Comparison of ENCODE assay signal across 30 mouse cellular contexts in the genomic region with DNA sequence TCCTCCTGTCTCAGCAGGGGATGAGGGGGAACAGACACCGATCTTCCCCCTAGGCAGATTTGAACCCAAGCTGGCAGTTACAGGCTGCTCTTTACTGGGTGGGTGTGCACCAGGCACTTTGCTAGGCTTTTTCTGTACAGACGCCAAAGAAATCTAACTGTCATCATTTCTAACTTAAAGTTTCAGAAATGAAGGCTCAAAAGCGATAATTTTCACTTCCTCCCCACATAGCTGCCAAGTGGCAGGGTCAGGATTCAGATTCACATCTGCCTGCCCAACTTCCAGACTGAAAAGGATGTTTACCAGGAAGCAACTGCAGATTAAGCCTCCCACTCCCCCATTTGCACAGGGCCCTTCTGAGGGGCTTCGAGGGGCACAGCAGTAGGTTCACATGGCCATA. TPM values are rescaled to one million over a fixed set of nuclear protein-coding genes. Genes with fewer than 3 reads are reported as not detected.
DNase-seq lines count a peak whose midpoint lies in the region; ATAC-seq and TF ChIP-seq lines count a peak whose summit lies in the region.
"Had no signal": no experiment of that assay in that cellular context is flagged by ENCODE, and none has a peak within 500 bp of the region (broad histone marks: within the 10 kb centered on the region; RNA-seq: fewer than 3 reads in every experiment).

No protein-coding gene starts in this region.

- DNase-seq in frontal cortex, adult 2 months (ENCODE audit: extremely low spot score in 1 of 2, low spot score in 1 of 2) = no peak
- peak; percentile 22 for DNase-seq in liver, adult 2 months (ENCODE audit: extremely low read depth, low read depth, low spot score)
- peak; percentile 1 for DNase-seq in thymus, postnatal 14 days
- no peak for DNase-seq in thymus, adult 18-20 months
- DNase-seq in kidney, adult 8-10 months = no peak
- DNase-seq: adrenal gland, postnatal 10 days; cerebellum, adult 2 months; cerebellum, postnatal 14 days; gastrocnemius, postnatal 10 days; heart, postnatal 4 days; kidney, adult 2 months; kidney, postnatal 4 days; liver; lung, adult 18-20 months; lung, postnatal 4 days; midbrain, embryonic 14.5 days; right cerebral cortex, adult 18-20 months; spleen, adult 18-20 months; thymus, postnatal 36 days had no signal

- peak overlapping the region; percentile 22; the same call in 1 of the 2 replicates for H3K27ac ChIP-seq in liver, adult 2 months (replicated peaks; ENCODE audit: insufficient read depth, low read depth, low read length)
- no peak overlapping the region for H3K27ac ChIP-seq in liver, embryonic 12.5 days
- H3K27ac ChIP-seq: heart, embryonic 10.5 days; hindbrain, embryonic 13.5 days; kidney, postnatal 0 days had no signal

- peaks cover 6% of the 10 kb centered on the region; the same call in 1 of the 2 replicates for H3K4me1 ChIP-seq in liver, adult 2 months (ENCODE audit: control insufficient read depth, insufficient read depth, low read length)
- H3K4me1 ChIP-seq in liver, embryonic 12.5 days = peaks cover 37% of the 10 kb centered on the region

- H3K4me3 ChIP-seq in liver, adult 2 months (ENCODE audit: insufficient read depth, low read depth, low read length) = no peak overlapping the region
- H3K4me3 ChIP-seq in liver, embryonic 12.5 days = no peak overlapping the region
- H3K4me3 ChIP-seq: erythroblast, embryonic 14.5 days; heart, embryonic 10.5 days; hindbrain, embryonic 13.5 days had no signal

- H3K36me3 ChIP-seq in liver, adult 2 months (ENCODE audit: control insufficient read depth, insufficient read depth, low read length) = no peaks in the 10 kb centered on the region
- no peaks in the 10 kb centered on the region for H3K36me3 ChIP-seq in liver, embryonic 12.5 days
- H3K36me3 ChIP-seq: heart, embryonic 10.5 days; hindbrain, embryonic 13.5 days had no signal

- WGBS in liver, adult 2 months = 68% methylated on average over 4 of the region's 4 CpGs
- WGBS in liver, embryonic 12.5 days (ENCODE audit: insufficient replicate concordance) = 45% methylated on average over 4 of the region's 4 CpGs

- no peak for TF ChIP-seq CTCF in liver, adult 2 months (IDR thresholded peaks at IDR 0.05; ENCODE audit: low read depth, low read length)

- no peaks in the 10 kb centered on the region for H3K9me3 ChIP-seq in liver, embryonic 12.5 days (replicated peaks)
- H3K9me3 ChIP-seq: heart, embryonic 10.5 days; hindbrain, embryonic 13.5 days had no signal

- H3K9ac ChIP-seq in liver, adult 2 months (ENCODE audit: low read depth, low read length) = no peak overlapping the region
- H3K9ac ChIP-seq in liver, embryonic 12.5 days = no peak overlapping the region
- H3K9ac ChIP-seq: hindbrain, embryonic 13.5 days had no signal

- no peak overlapping the region for H3K4me2 ChIP-seq in liver, embryonic 12.5 days
- H3K4me2 ChIP-seq: hindbrain, embryonic 13.5 days had no signal

- no peaks in the 10 kb centered on the region for H3K79me2 ChIP-seq in liver, adult 2 months (ENCODE audit: control insufficient read depth, insufficient read depth, low read length)

- no peak for TF ChIP-seq POLR2A in liver, adult 2 months (IDR thresholded peaks at IDR 0.05; ENCODE audit: extremely low read depth, insufficient read depth, low read length)

- peak; percentile 47; the same call in 1 of the 2 replicates for ATAC-seq in frontal cortex, adult (ENCODE audit: low TSS enrichment)
- no peak for ATAC-seq in liver, embryonic 12.5 days
- no peak for ATAC-seq in cerebellum, adult (ENCODE audit: insufficient number of reproducible peaks, low FRiP score, low TSS enrichment)
- ATAC-seq: forebrain, embryonic 16.5 days; lung, postnatal 0 days; Patski had no signal

- H3K27me3 ChIP-seq in liver, adult 2 months (ENCODE audit: control insufficient read depth, insufficient read depth, low read length) = no peaks in the 10 kb centered on the region
- H3K27me3 ChIP-seq in liver, embryonic 12.5 days (replicated peaks) = no peaks in the 10 kb centered on the region
- H3K27me3 ChIP-seq: CH12.LX; hindbrain, embryonic 13.5 days had no signal

RNA-seq across cellular contexts. Expression of a gene that starts 57.6 kb away (rescaled TPM):
- polyA plus RNA-seq in frontal cortex, adult 2 months (2012; rRNA removed) = 5.5 and 5.7 TPM in 2 replicates
- 156 and 189 TPM in 2 replicates for total RNA-seq in liver, adult 2 months (2014; rRNA removed)
- 21.4 and 31.5 TPM in 2 replicates for polyA plus RNA-seq in liver, adult 2 months (2012; rRNA removed)
- polyA plus RNA-seq in liver, embryonic 12.5 days (2016; fragmentation: Nextera tagmentation; extraction: Ambion mirVana) = 14.5 and 14.7 TPM in 2 replicates

Comparison
In these comparisons a context has a peak if more than half of its experiments do, and no peak if none do; other contexts are left out.
1. DNase-seq: peak in liver, adult 2 months (single experiment) and thymus, postnatal 14 days (single experiment); none in frontal cortex, adult 2 months (0 of 2), thymus, adult 18-20 months (0 of 2) and kidney, adult 8-10 months (0 of 2).